Mouse (Mus musculus) neutrophil, adult 5-6 weeks (primary cell): ENCODE results near the gene Cmip. TPM values are rescaled to one million over a fixed set of nuclear protein-coding genes. Genes with fewer than 3 reads are reported as not detected.

Experiments
- ATAC-seq: fragments of 151-379, 151-347 bp; 2 replicates; pipeline ENCODE4 v1.8.0; 2017; ENCODE audit warnings: mild to moderate bottlenecking, moderate TSS enrichment; ENCODE audit not compliant: insufficient number of reproducible peaks, poor library complexity, low FRiP score, severe bottlenecking; ENCODE audit errors: extremely low read depth
- total RNA-seq: library from RNA; stranded (forward); fragments of 200-1000 nt; gene quantifications from 2 replicates; pipeline ENCODE4 v1.2.3, GENCODE M21; 2017

Cmip gene
- total RNA-seq, 1 experiment from 2014 or later = 74.6 TPM

GRCm38 (mm10) chr8:117338678-117339077 lies 81.8 kb downstream of the Cmip start:
- no peak for ATAC-seq

- no peak for ATAC-seq
Measured at GRCm38 (mm10) chr8:117339296-117339957, 82.6 kb downstream of the Cmip start.

- ATAC-seq = peak; percentile 60
Measured at GRCm38 (mm10) chr8:117339958-117340651, 83.2 kb downstream of the Cmip start.

GRCm38 (mm10) chr8:117340800-117341199 lies 83.9 kb downstream of the Cmip start:
- ATAC-seq = no peak

- ATAC-seq = peak; percentile 30
Measured at GRCm38 (mm10) chr8:117342735-117343385, 86.0 kb downstream of the Cmip start.

GRCm38 (mm10) chr8:117343484-117343883 lies 86.6 kb downstream of the Cmip start:
- peak; percentile 57 for ATAC-seq

- no peak for ATAC-seq
Measured at GRCm38 (mm10) chr8:117344899-117345298, 88.0 kb downstream of the Cmip start.

- no peak for ATAC-seq
Measured at GRCm38 (mm10) chr8:117345376-117345775, 88.5 kb downstream of the Cmip start.

- ATAC-seq = no peak
Measured at GRCm38 (mm10) chr8:117347556-117347955, 90.7 kb downstream of the Cmip start.

- ATAC-seq = no peak
Measured at GRCm38 (mm10) chr8:117348718-117349394, 92.0 kb downstream of the Cmip start.

- no peak for ATAC-seq
Measured at GRCm38 (mm10) chr8:117349541-117349940, 92.7 kb downstream of the Cmip start.

GRCm38 (mm10) chr8:117352098-117352497 lies 95.2 kb downstream of the Cmip start:
- ATAC-seq = no peak

- ATAC-seq = no peak
Measured at GRCm38 (mm10) chr8:117355111-117355831, 98.4 kb downstream of the Cmip start.

- ATAC-seq = no peak
Measured at GRCm38 (mm10) chr8:117356109-117356672, 99.3 kb downstream of the Cmip start.

- no peak for ATAC-seq
Measured at GRCm38 (mm10) chr8:117357491-117358467, 100.9 kb downstream of the Cmip start.

- ATAC-seq = no peak
Measured at GRCm38 (mm10) chr8:117360172-117360930, 103.5 kb downstream of the Cmip start.
